Mouse (Mus musculus): ENCODE data around the gene Bspry.

The Bspry gene

GRCm38 (mm10) chr4:62472071-62472470 is 7.8 kb upstream of the Bspry start:
- ChIA-PET POLR2A (interaction anchor here in 2 of 4 experiments (0.5 to 1.2 kb wide), 3 partner anchors 8 to 50 kb away, joined by 3 read pairs; partner anchors contain the start of gene Bspry (in 1 of the 2)), CTCF (no interaction called here)

- ChIA-PET POLR2A (interaction anchor here in 1 of 4 experiments (1.7 kb wide), 1 partner anchor 67 kb away, joined by 5 read pairs; the partner anchor contains the start of genes Cdc26 and Prpf4), CTCF (interaction anchor here in 1 of 4 experiments (0.6 kb wide), 1 partner anchor 68 kb away, joined by 5 read pairs; no protein-coding TSS in a partner anchor)
Observed at GRCm38 (mm10) chr4:62475131-62475530, 4.7 kb upstream of the Bspry start.

GRCm38 (mm10) chr4:62475793-62476192 is 4.1 kb upstream of the Bspry start:
- CTCF ChIA-PET, result interaction anchor here in 1 of 4 experiments (0.6 kb wide), 1 partner anchor 69 kb away, joined by 5 read pairs; no protein-coding TSS in a partner anchor
- POLR2A ChIA-PET, result no interaction called here

- ChIA-PET POLR2A (interaction anchor here in 2 of 4 experiments (0.7 to 1.3 kb wide), 2 partner anchors 117 to 1085 kb away, joined by 3 to 4 read pairs; partner anchors contain the start of genes Fkbp15 (in 1 of the 2) and Slc31a1 (in 1 of the 2)), CTCF (no interaction called here)
Observed at GRCm38 (mm10) chr4:62477542-62478244, 2.2 kb upstream of the Bspry start.

GRCm38 (mm10) chr4:62479593-62479936 is 288 bp upstream of the Bspry start:
- CTCF ChIA-PET, result interaction anchor here (0.6 to 1.5 kb wide), 12 partner anchors 9 to 285 kb away, joined by 3 to 6 read pairs (median 4); partner anchors contain the start of gene Wdr31 (in 1 of the 4)
- POLR2A ChIA-PET, result interaction anchor here in 3 of 4 experiments (0.6 to 3.4 kb wide), 8 partner anchors 13 to 168 kb away, joined by 3 to 13 read pairs (median 4); partner anchors contain the start of genes 4933430I17Rik (in 1 of the 3), Cdc26 (in 1 of the 3), Pole3 (in 1 of the 3) and Prpf4 (in 1 of the 3)

- ChIA-PET CTCF (interaction anchor here in 3 of 4 experiments (0.5 to 1.5 kb wide), 9 partner anchors 11 to 485 kb away, joined by 3 to 5 read pairs (median 3); partner anchors contain the start of genes 4933430I17Rik (in 1 of the 3), Pole3 (in 1 of the 3) and Wdr31 (in 1 of the 3)), POLR2A (interaction anchor here in 3 of 4 experiments (0.6 to 3.4 kb wide), 13 partner anchors 9 to 175 kb away, joined by 3 to 13 read pairs (median 4); partner anchors contain the start of genes 4933430I17Rik (in 2 of the 3), Pole3 (in 1 of the 3) and Prpf4 (in 1 of the 3))
Observed at GRCm38 (mm10) chr4:62480709-62481605, 1.1 kb downstream of the Bspry start.

- POLR2A ChIA-PET, result interaction anchor here in 3 of 4 experiments (0.7 to 1.4 kb wide), 5 partner anchors 13 to 123 kb away, joined by 3 to 6 read pairs (median 3); partner anchors contain the start of gene Wdr31 (in 1 of the 3)
- CTCF ChIA-PET, result no interaction called here
Observed at GRCm38 (mm10) chr4:62484928-62485327, 5.1 kb downstream of the Bspry start.

- ChIA-PET POLR2A (interaction anchor here in 3 of 4 experiments (0.7 to 1.4 kb wide), 7 partner anchors 13 to 125 kb away, joined by 3 to 6 read pairs (median 3); partner anchors contain the start of genes Fkbp15 (in 1 of the 3), Slc31a1 (in 1 of the 3) and Wdr31 (in 1 of the 3)), CTCF (no interaction called here)
Observed at GRCm38 (mm10) chr4:62485450-62486161, 5.8 kb downstream of the Bspry start.

- POLR2A ChIA-PET, result interaction anchor here in 2 of 4 experiments (0.9 to 1.1 kb wide), 4 partner anchors 14 to 126 kb away, joined by 3 to 4 read pairs (median 4); partner anchors contain the start of genes 4933430I17Rik (in 1 of the 2), Fkbp15 (in 1 of the 2), Pole3 (in 1 of the 2) and Slc31a1 (in 1 of the 2)
- CTCF ChIA-PET, result no interaction called here
Observed at GRCm38 (mm10) chr4:62486162-62486696, 6.4 kb downstream of the Bspry start.

- ChIA-PET POLR2A (interaction anchor here in 2 of 4 experiments (0.9 to 1.1 kb wide), 3 partner anchors 13 to 38 kb away, joined by 3 to 4 read pairs (median 4); partner anchors contain the start of genes 4933430I17Rik (in 1 of the 2) and Pole3 (in 1 of the 2)), CTCF (no interaction called here)
Observed at GRCm38 (mm10) chr4:62487172-62487571, 7.3 kb downstream of the Bspry start.

- ChIA-PET POLR2A (interaction anchor here in 1 of 4 experiments (1.2 kb wide), 1 partner anchor 14 kb away, joined by 3 read pairs; no protein-coding TSS in a partner anchor), CTCF (no interaction called here)
Observed at GRCm38 (mm10) chr4:62487914-62488313, 8.1 kb downstream of the Bspry start.

- POLR2A ChIA-PET, result interaction anchor here in 3 of 4 experiments (0.8 to 3.2 kb wide), 4 partner anchors 9 to 27 kb away, joined by 3 to 12 read pairs (median 4); partner anchors contain the start of genes Alad (in 1 of the 3), Bspry (in 1 of the 3) and Hdhd3 (in 1 of the 3)
- CTCF ChIA-PET, result interaction anchor here in 2 of 4 experiments (0.6 to 0.8 kb wide), 2 partner anchors 14 to 286 kb away, joined by 3 read pairs; no protein-coding TSS in a partner anchor
Observed at GRCm38 (mm10) chr4:62492682-62493081, 12.8 kb downstream of the Bspry start.

- ChIA-PET POLR2A (interaction anchor here in 2 of 4 experiments (0.9 to 3.2 kb wide), 5 partner anchors 8 to 30 kb away, joined by 3 to 12 read pairs (median 8); partner anchors contain the start of genes Alad (in 1 of the 2) and Hdhd3 (in 1 of the 2)), CTCF (interaction anchor here in 1 of 4 experiments (0.6 kb wide), 1 partner anchor 203 kb away, joined by 3 read pairs; no protein-coding TSS in a partner anchor)
Observed at GRCm38 (mm10) chr4:62494230-62494629, 14.4 kb downstream of the Bspry start.

- ChIA-PET POLR2A (interaction anchor here in 3 of 4 experiments (0.6 to 1.6 kb wide), 4 partner anchors 13 to 26 kb away, joined by 3 to 10 read pairs (median 4); partner anchors contain the start of gene Alad (in 1 of the 3)), CTCF (no interaction called here)
Observed at GRCm38 (mm10) chr4:62495946-62496345, 16.1 kb downstream of the Bspry start.

- CTCF ChIA-PET, result no interaction called here
- POLR2A ChIA-PET, result interaction anchor here in 3 of 4 experiments (1.1 to 1.8 kb wide), 7 partner anchors 12 to 41 kb away, joined by 3 to 10 read pairs (median 3); partner anchors contain the start of genes 4933430I17Rik (in 1 of the 3), Alad (in 1 of the 3) and Pole3 (in 1 of the 3)
Observed at GRCm38 (mm10) chr4:62496815-62497214, 17.0 kb downstream of the Bspry start.

- ChIA-PET POLR2A (interaction anchor here in 3 of 4 experiments (0.8 to 7.0 kb wide), 16 partner anchors 8 to 187 kb away, joined by 3 to 91 read pairs (median 8); partner anchors contain the start of genes Alad (in 2 of the 3), Cdc26 (in 2 of the 3), Prpf4 (in 2 of the 3) and 4933430I17Rik (in 1 of the 3)), CTCF (interaction anchor here in 1 of 4 experiments (1.2 to 1.6 kb wide), 3 partner anchors 14 to 21 kb away, joined by 3 to 6 read pairs (median 4); no protein-coding TSS in a partner anchor)
Observed at GRCm38 (mm10) chr4:62500799-62501198, 20.9 kb downstream of the Bspry start.

Data from embryonic stem cell, embryonic (primary cell).